Mouse (Mus musculus) liver, embryonic 14.5 days (tissue): ENCODE results near the gene Rwdd2a. TPM values are rescaled to one million over a fixed set of nuclear protein-coding genes. Genes with fewer than 3 reads are reported as not detected.

Experiments used
- ATAC-seq: fragments of 200-750 bp; cut with Nextera tagmentation; 2 replicates; pipeline ENCODE4 v1.8.0; 2017; ENCODE audit warnings: moderate number of reproducible peaks, mild to moderate bottlenecking, moderate library complexity; ENCODE audit not compliant: insufficient read depth
- DNase-seq, 3 experiments: peaks; one replicate each; pipeline ENCODE4 v3.0.0-alpha.2; 2012 to 2013; ENCODE audit warnings: low read depth in 3 of 3, low spot score in 3 of 3
- H3K27ac ChIP-seq: fragments of 300-500 bp; sonication (generic); 2 replicates; pipeline ENCODE4 v1.5.1; 2014; ENCODE audit warnings: moderate library complexity, mild to moderate bottlenecking, control low read depth, inconsistent platforms
- H3K27me3 ChIP-seq: fragments of 300-500 bp; sonication (generic); 2 replicates; pipeline ENCODE4 v1.6.1; 2014; ENCODE audit warnings: mild to moderate bottlenecking, low read length, moderate library complexity; ENCODE audit not compliant: control insufficient read depth, insufficient read depth
- H3K36me3 ChIP-seq: fragments of 300-500 bp; sonication (generic); replicated peaks from 2 replicates; pipeline ENCODE4 v1.6.1; 2014; ENCODE audit warnings: low read depth; ENCODE audit not compliant: control insufficient read depth, insufficient read depth
- H3K4me1 ChIP-seq, 2 experiments: fragments of 200-500 bp in 1 of 2; fragments of 300-500 bp in 1 of 2; sonication (generic) in 1 of 2; replicated peaks; 2 replicates each; pipeline ENCODE4 v1.6.1; 2012 to 2014; ENCODE audit warnings: antibody characterized with exemption in 1 of 2, inconsistent platforms in 1 of 2, low read length in 1 of 2; ENCODE audit not compliant: control insufficient read depth in 2 of 2, insufficient read depth in 2 of 2
- H3K4me2 ChIP-seq: fragments of 300-500 bp; sonication (generic); 2 replicates; pipeline ENCODE4 v1.6.1; 2014; ENCODE audit warnings: low read depth, mild to moderate bottlenecking, control low read depth, moderate library complexity
- H3K4me3 ChIP-seq, 2 experiments: fragments of 200-500 bp in 1 of 2; fragments of 300-500 bp in 1 of 2; sonication (generic) in 1 of 2; 2 replicates each; pipeline ENCODE4 v1.5.1; 2012 to 2014; ENCODE audit warnings: low read depth in 2 of 2, low read length in 2 of 2, mild to moderate bottlenecking in 2 of 2, control low read depth in 1 of 2, inconsistent platforms in 1 of 2, moderate library complexity in 1 of 2; ENCODE audit not compliant: insufficient read depth in 1 of 2
- H3K9ac ChIP-seq: fragments of 300-500 bp; sonication (generic); replicated peaks from 2 replicates; pipeline ENCODE4 v1.6.1; 2014; ENCODE audit warnings: mild to moderate bottlenecking, control low read depth, moderate library complexity
- H3K9me3 ChIP-seq: fragments of 300-500 bp; sonication (generic); 2 replicates; pipeline ENCODE4 v1.6.1; 2016; ENCODE audit warnings: low read length, mixed read lengths; ENCODE audit not compliant: control insufficient read depth
- CTCF ChIP-seq: IDR thresholded peaks from 2 replicates; pipeline ENCODE4 v1.5.1; 2016; ENCODE audit warnings: antibody characterized with exemption, low read depth, control low read depth
- EP300 ChIP-seq: IDR thresholded peaks from 2 replicates; pipeline ENCODE4 v1.6.1; 2016; ENCODE audit warnings: antibody characterized with exemption, low read depth
- WGBS: fragments of 180-500 bp; shearing (Covaris S2); extraction: QIAGEN DNeasy Blood & Tissue Kit; methylation state at CpG from one replicate; pipeline ENCODE4 v1.1.7; 2014; ENCODE audit not compliant: insufficient replicate concordance; 5-methylcytosine and 5-hydroxymethylcytosine counted together
- polyA plus RNA-seq, 2 experiments: library from polyadenylated mRNA; depleted of rRNA in 1 of 2; stranded (reverse) in 1 of 2; unstranded in 1 of 2; fragments of >200 nt; fragmentation: Nextera tagmentation in 1 of 2; extraction: Ambion mirVana in 1 of 2; gene quantifications; 2 replicates each; pipeline versions ENCODE4 v1.2.1 to v1.2.3; 2012 to 2014

Gene Rwdd2a
- polyA plus RNA-seq, 2 experiments: 0.37 to 0.83 TPM

- WGBS: 77% methylated on average over 6 of the region's 6 CpGs
- H3K4me2 ChIP-seq: no peak overlapping the region
- no peak overlapping the region for H3K27ac ChIP-seq
- H3K4me3 ChIP-seq: no peak overlapping the region
- no peak for DNase-seq
- ATAC-seq: no peak
- no peaks in the 10 kb centered on the region for H3K36me3 ChIP-seq
- no peak for TF ChIP-seq CTCF
- H3K9ac ChIP-seq: no peak overlapping the region
- H3K27me3 ChIP-seq: no peaks in the 10 kb centered on the region
- H3K4me1 ChIP-seq: no peaks in the 10 kb centered on the region
- H3K9me3 ChIP-seq: no peaks in the 10 kb centered on the region
These were observed 34.0 kb downstream of the Rwdd2a start for GRCm38 (mm10) chr9:86605776-86606175.

- Histone ChIP-seq H3K36me3 (no peaks in the 10 kb centered on the region), H3K4me1 (no peaks in the 10 kb centered on the region), H3K27ac (no peak overlapping the region), H3K9ac (no peak overlapping the region), H3K4me3 (no peak overlapping the region), H3K27me3 (no peaks in the 10 kb centered on the region), H3K4me2 (no peak overlapping the region), H3K9me3 (no peaks in the 10 kb centered on the region)
- WGBS: 70% methylated on average over 4 of the region's 4 CpGs
- DNase-seq (no peak), ATAC-seq (no peak)
- TF ChIP-seq CTCF: no peak
- no peak for TF ChIP-seq EP300
These were observed 40.3 kb downstream of the Rwdd2a start for GRCm38 (mm10) chr9:86612091-86612490.

DNA sequence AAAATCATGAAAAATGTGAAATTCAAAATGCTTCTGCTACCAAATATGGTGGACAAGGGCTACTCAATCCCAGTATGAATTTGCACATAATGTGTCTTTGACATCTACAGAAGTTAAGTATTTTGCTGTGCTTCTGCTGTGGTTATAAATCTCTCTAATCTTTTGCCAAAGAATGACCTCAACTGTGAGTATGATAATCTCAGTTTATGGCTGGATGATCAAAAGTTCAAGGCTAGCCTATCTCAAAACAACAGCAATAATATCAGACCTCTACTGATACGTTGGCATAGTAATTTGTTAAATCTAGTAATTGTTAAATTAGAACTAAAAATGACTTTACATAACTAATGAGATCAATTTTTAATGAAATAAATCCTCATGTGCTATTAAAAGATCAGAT, 44.0 kb downstream of the Rwdd2a start:
- Histone ChIP-seq H3K27me3 (no peaks in the 10 kb centered on the region), H3K4me3 (no peak overlapping the region), H3K9me3 (no peaks in the 10 kb centered on the region), H3K27ac (no peak overlapping the region), H3K4me2 (no peak overlapping the region), H3K4me1 (no peaks in the 10 kb centered on the region), H3K36me3 (no peaks in the 10 kb centered on the region), H3K9ac (no peak overlapping the region)
- no peak for DNase-seq
- no peak for TF ChIP-seq EP300
- no peak for TF ChIP-seq CTCF
- 48% methylated on average over 1 of the region's 1 CpGs for WGBS
- no peak for ATAC-seq

- H3K4me2 ChIP-seq: no peak overlapping the region
- DNase-seq: no peak
- no peak overlapping the region for H3K27ac ChIP-seq
- no peaks in the 10 kb centered on the region for H3K4me1 ChIP-seq
- no peaks in the 10 kb centered on the region for H3K36me3 ChIP-seq
- 48% methylated on average over 7 of the region's 7 CpGs for WGBS
- no peaks in the 10 kb centered on the region for H3K27me3 ChIP-seq
- no peaks in the 10 kb centered on the region for H3K9me3 ChIP-seq
- no peak overlapping the region for H3K4me3 ChIP-seq
- TF ChIP-seq CTCF (no peak), EP300 (no peak)
- ATAC-seq: no peak
- no peak overlapping the region for H3K9ac ChIP-seq
These were observed 46.2 kb downstream of the Rwdd2a start for GRCm38 (mm10) chr9:86617837-86618492.

DNA sequence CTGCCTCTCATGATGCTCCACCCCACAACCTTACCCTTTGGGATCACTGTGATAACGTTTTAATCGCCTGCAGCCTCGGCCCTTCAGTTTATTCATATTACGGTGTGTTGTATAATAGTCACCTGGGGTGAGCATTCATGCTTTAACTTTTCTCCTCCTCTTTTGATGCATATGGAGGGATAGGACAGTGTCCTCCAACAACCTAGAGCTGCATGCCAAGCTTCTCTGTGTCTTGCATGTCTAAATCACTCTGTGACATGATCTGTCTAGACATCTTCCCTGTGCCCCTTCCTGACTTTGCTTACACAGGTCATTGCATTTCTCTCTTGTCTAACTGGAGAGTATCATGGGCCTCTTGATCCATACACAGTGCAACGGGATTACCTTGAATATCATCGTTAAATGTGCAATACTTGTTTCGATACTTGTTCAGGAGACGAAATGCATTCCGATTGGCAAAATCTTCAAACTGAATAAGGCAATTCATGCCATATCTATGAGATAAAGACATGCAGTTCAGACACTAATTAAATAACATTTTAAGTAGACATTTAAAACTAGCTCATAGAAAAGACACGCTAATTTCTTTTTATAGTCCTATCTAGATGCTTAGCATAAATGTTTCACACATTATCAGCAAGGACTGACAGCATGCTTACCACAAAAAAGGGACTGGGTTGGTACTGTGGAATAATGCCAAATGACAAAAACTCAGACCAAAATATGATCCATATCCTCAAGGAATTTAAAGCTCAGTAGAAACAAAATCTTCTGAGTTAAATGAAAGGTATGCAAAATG, 47.7 kb downstream of the Rwdd2a start:
- WGBS: 73% methylated on average over 10 of the region's 10 CpGs
- H3K4me2 ChIP-seq: no peak overlapping the region
- ATAC-seq: no peak

More for the DNA sequence above, 47.7 kb downstream of the Rwdd2a start:
- Histone ChIP-seq H3K27me3 (no peaks in the 10 kb centered on the region), H3K36me3 (no peaks in the 10 kb centered on the region), H3K9ac (no peak overlapping the region), H3K4me3 (no peak overlapping the region), H3K9me3 (no peaks in the 10 kb centered on the region), H3K4me1 (no peaks in the 10 kb centered on the region), H3K27ac (no peak overlapping the region)
- TF ChIP-seq EP300: no peak
- no peak for TF ChIP-seq CTCF
- DNase-seq: no peak
